Mouse (Mus musculus): ENCODE data around the gene Irf2bpl. TPM values are rescaled to one million over a fixed set of nuclear protein-coding genes. Genes with fewer than 3 reads are reported as not detected.

Irf2bpl gene
- polyA plus RNA-seq (2014; fragmentation: Illumina TruSeq; extraction: RNeasy Lipid Tissue Mini Kit (QIAGEN cat#74804); ENCODE audit: low read depth, low replicate concordance), result 7.8 TPM

GRCm38 (mm10) chr12:86884197-86885058 lies at the start of gene Irf2bpl:
Irf2bpl (minus strand) TSS chr12:86884798.

Other genes starting within 250 kb of the Irf2bpl start
- gene Vash1, start 206.1 kb downstream of the Irf2bpl start, polyA plus RNA-seq (2014; fragmentation: Illumina TruSeq; extraction: RNeasy Lipid Tissue Mini Kit (QIAGEN cat#74804); ENCODE audit: low read depth, low replicate concordance), result not detected
- 0.58 TPM for gene Angel1, start 158.3 kb downstream of the Irf2bpl start, polyA plus RNA-seq (2014; fragmentation: Illumina TruSeq; extraction: RNeasy Lipid Tissue Mini Kit (QIAGEN cat#74804); ENCODE audit: low read depth, low replicate concordance)
- gene Lrrc74a, start 150.4 kb downstream of the Irf2bpl start, polyA plus RNA-seq (2014; fragmentation: Illumina TruSeq; extraction: RNeasy Lipid Tissue Mini Kit (QIAGEN cat#74804); ENCODE audit: low read depth, low replicate concordance), result not detected
- gene Cipc, start 62.2 kb upstream of the Irf2bpl start, polyA plus RNA-seq (2014; fragmentation: Illumina TruSeq; extraction: RNeasy Lipid Tissue Mini Kit (QIAGEN cat#74804); ENCODE audit: low read depth, low replicate concordance), result 17.1 TPM
- gene Zdhhc22, start 105.6 kb upstream of the Irf2bpl start, polyA plus RNA-seq (2014; fragmentation: Illumina TruSeq; extraction: RNeasy Lipid Tissue Mini Kit (QIAGEN cat#74804); ENCODE audit: low read depth, low replicate concordance), result not detected
- not detected for gene Tmem63c, start 136.5 kb upstream of the Irf2bpl start, polyA plus RNA-seq (2014; fragmentation: Illumina TruSeq; extraction: RNeasy Lipid Tissue Mini Kit (QIAGEN cat#74804); ENCODE audit: low read depth, low replicate concordance)
- not detected for gene Ngb, start 217.7 kb upstream of the Irf2bpl start, polyA plus RNA-seq (2014; fragmentation: Illumina TruSeq; extraction: RNeasy Lipid Tissue Mini Kit (QIAGEN cat#74804); ENCODE audit: low read depth, low replicate concordance)